Mouse (Mus musculus) CH12.LX (cell line): ENCODE measurements around the gene Padi6. TPM values are rescaled to one million over a fixed set of nuclear protein-coding genes. Genes with fewer than 3 reads are reported as not detected.

Experiments used
- DNase-seq: peaks from one replicate; pipeline ENCODE4 v3.0.0-alpha.2; 2013; ENCODE audit errors: extremely low read depth
- H3K27ac ChIP-seq: 2 replicates; pipeline ENCODE4 v1.5.1; 2012; ENCODE audit warnings: low read depth, mild to moderate bottlenecking, control low read depth, moderate library complexity; ENCODE audit not compliant: insufficient read depth
- H3K27me3 ChIP-seq: replicated peaks from 2 replicates; pipeline ENCODE3; 2012; ENCODE audit warnings: inconsistent platforms
- H3K36me3 ChIP-seq, 2 experiments: replicated peaks in 1 of 2; 2 replicates each; pipeline versions ENCODE3 to v1.6.1; 2012; ENCODE audit warnings: inconsistent platforms in 1 of 2, low read length in 1 of 2, mild to moderate bottlenecking in 1 of 2, mixed read lengths in 1 of 2, moderate library complexity in 1 of 2; ENCODE audit not compliant: control insufficient read depth in 1 of 2, insufficient read depth in 1 of 2
- H3K4me1 ChIP-seq, 2 experiments: 2 replicates each; pipeline ENCODE4 v1.6.1; 2012; ENCODE audit warnings: inconsistent platforms in 1 of 2, moderate library complexity in 1 of 2; ENCODE audit not compliant: insufficient read depth in 2 of 2, control insufficient read depth in 1 of 2
- H3K4me2 ChIP-seq: 2 replicates; pipeline ENCODE4 v1.6.1; 2012; ENCODE audit warnings: low read depth, mild to moderate bottlenecking, control low read depth; ENCODE audit not compliant: poor library complexity, insufficient read depth, severe bottlenecking
- H3K4me3 ChIP-seq, 3 experiments: fragments of 150-350 bp in 1 of 3; sonication (generic) in 1 of 3; replicated peaks in 1 of 3; 2 replicates each; pipeline versions ENCODE3 to v1.5.1; 2011 to 2012; ENCODE audit warnings: low read depth in 2 of 3, low read length in 2 of 3, mild to moderate bottlenecking in 2 of 3, moderate library complexity in 2 of 3, control low read depth in 1 of 3, improper control_type of control experiment in 1 of 3, inconsistent platforms in 1 of 3, mixed read lengths in 1 of 3; ENCODE audit not compliant: poor library complexity in 1 of 3
- H3K79me2 ChIP-seq: replicated peaks from 2 replicates; pipeline ENCODE4 v1.6.1; 2012; ENCODE audit warnings: mild to moderate bottlenecking, moderate library complexity; ENCODE audit not compliant: control insufficient read depth, poor library complexity, insufficient read depth, severe bottlenecking; ENCODE audit errors: extremely low read depth
- H3K9ac ChIP-seq: 2 replicates; pipeline ENCODE4 v1.6.1; 2012; ENCODE audit warnings: low read depth, mild to moderate bottlenecking, control low read depth, moderate library complexity; ENCODE audit not compliant: insufficient read depth
- H3K9me3 ChIP-seq: replicated peaks from 2 replicates; pipeline ENCODE3; 2012; ENCODE audit warnings: low read length, inconsistent platforms, mixed read lengths
- CHD1 ChIP-seq: IDR thresholded peaks from 2 replicates; pipeline ENCODE4 v1.6.1; 2012; ENCODE audit warnings: low read depth, low read length, improper control_type of control experiment, inconsistent platforms
- CHD2 ChIP-seq: IDR thresholded peaks from 2 replicates; pipeline ENCODE4 v1.6.1; 2011; ENCODE audit warnings: low read length, improper control_type of control experiment
- CTCF ChIP-seq, 2 experiments: IDR thresholded peaks in 1 of 2; conservative IDR thresholded peaks in 1 of 2; 2 replicates each; pipeline ENCODE4 v1.5.1; 2011 to 2012; ENCODE audit warnings: low read depth in 2 of 2, low read length in 2 of 2, improper control_type of control experiment in 1 of 2, inconsistent platforms in 1 of 2, mild to moderate bottlenecking in 1 of 2, moderate library complexity in 1 of 2
- E2F4 ChIP-seq: IDR thresholded peaks from 2 replicates; pipeline ENCODE4 v1.6.1; 2011; ENCODE audit warnings: low read depth, low read length, improper control_type of control experiment; ENCODE audit not compliant: insufficient replicate concordance
- EP300 ChIP-seq: IDR thresholded peaks from 2 replicates; pipeline ENCODE4 v1.6.1; 2011; ENCODE audit warnings: low read length, improper control_type of control experiment
- ETS1 ChIP-seq: conservative IDR thresholded peaks from 2 replicates; pipeline ENCODE4 v1.6.1; 2012; ENCODE audit warnings: low read depth, mild to moderate bottlenecking, inconsistent platforms, low read length, improper control_type of control experiment, moderate library complexity
- GABPA ChIP-seq: IDR thresholded peaks from 2 replicates; pipeline ENCODE4 v1.6.1; 2012; ENCODE audit warnings: low read depth, low read length, improper control_type of control experiment, inconsistent platforms; ENCODE audit not compliant: insufficient replicate concordance
- HCFC1 ChIP-seq: IDR thresholded peaks from 2 replicates; pipeline ENCODE4 v1.6.1; 2012; ENCODE audit warnings: low read depth, mild to moderate bottlenecking, inconsistent platforms, low read length, improper control_type of control experiment
- IRF4 ChIP-seq: IDR thresholded peaks from 2 replicates; pipeline ENCODE4 v1.6.1; 2014; ENCODE audit warnings: low read depth, mild to moderate bottlenecking, inconsistent platforms, low read length, improper control_type of control experiment
- JUND ChIP-seq: conservative IDR thresholded peaks from 2 replicates; pipeline ENCODE4 v1.6.1; 2011; ENCODE audit warnings: low read depth, low read length, improper control_type of control experiment
- KAT2A ChIP-seq: IDR thresholded peaks from 2 replicates; pipeline ENCODE4 v1.6.1; 2012; ENCODE audit warnings: low read length, improper control_type of control experiment, inconsistent platforms; ENCODE audit not compliant: insufficient replicate concordance
- MAFK ChIP-seq: IDR thresholded peaks from 2 replicates; pipeline ENCODE4 v1.6.1; 2011; ENCODE audit warnings: low read length, improper control_type of control experiment; ENCODE audit not compliant: insufficient replicate concordance
- MAX ChIP-seq: IDR thresholded peaks from 2 replicates; pipeline ENCODE4 v1.6.1; 2011; ENCODE audit warnings: low read length, improper control_type of control experiment
- MAZ ChIP-seq: IDR thresholded peaks from 2 replicates; pipeline ENCODE4 v1.6.1; 2012; ENCODE audit warnings: low read depth, mild to moderate bottlenecking, inconsistent platforms, low read length, improper control_type of control experiment, moderate library complexity
- MEF2A ChIP-seq: IDR thresholded peaks from 2 replicates; pipeline ENCODE4 v1.6.1; 2014; ENCODE audit warnings: low read depth, mild to moderate bottlenecking, inconsistent platforms, low read length, improper control_type of control experiment, borderline replicate concordance
- MXI1 ChIP-seq: IDR thresholded peaks from 2 replicates; pipeline ENCODE4 v1.6.1; 2011; ENCODE audit warnings: mild to moderate bottlenecking, low read depth, low read length, improper control_type of control experiment
- MYC ChIP-seq: IDR thresholded peaks from 2 replicates; pipeline ENCODE4 v1.6.1; 2011; ENCODE audit warnings: low read depth, mild to moderate bottlenecking, improper control_type of control experiment, low read length
- NRF1 ChIP-seq: IDR thresholded peaks from 2 replicates; pipeline ENCODE4 v1.6.1; 2014; ENCODE audit warnings: low read depth, mild to moderate bottlenecking, inconsistent platforms, low read length, improper control_type of control experiment, moderate library complexity
- POLR2A ChIP-seq: IDR thresholded peaks from 2 replicates; pipeline ENCODE4 v1.6.1; 2011; ENCODE audit warnings: low read depth, mild to moderate bottlenecking, improper control_type of control experiment, low read length
- RAD21 ChIP-seq: IDR thresholded peaks from 2 replicates; pipeline ENCODE4 v1.6.1; 2011; ENCODE audit warnings: low read depth, mild to moderate bottlenecking, low read length, improper control_type of control experiment, moderate library complexity
- RCOR1 ChIP-seq: conservative IDR thresholded peaks from 2 replicates; pipeline ENCODE4 v1.6.1; 2012; ENCODE audit warnings: low read depth, mild to moderate bottlenecking, inconsistent platforms, low read length, improper control_type of control experiment
- SIN3A ChIP-seq: IDR thresholded peaks from 2 replicates; pipeline ENCODE4 v1.6.1; 2012; ENCODE audit warnings: low read length, improper control_type of control experiment, inconsistent platforms
- SMC3 ChIP-seq: IDR thresholded peaks from 2 replicates; pipeline ENCODE4 v1.6.1; 2011; ENCODE audit warnings: low read depth, low read length, improper control_type of control experiment
- TBP ChIP-seq: conservative IDR thresholded peaks from 2 replicates; pipeline ENCODE4 v1.6.1; 2011; ENCODE audit warnings: low read depth, low read length, improper control_type of control experiment
- TCF12 ChIP-seq: IDR thresholded peaks from 2 replicates; pipeline ENCODE4 v1.6.1; 2014; ENCODE audit warnings: low read depth, mild to moderate bottlenecking, inconsistent platforms, low read length, improper control_type of control experiment
- UBTF ChIP-seq: IDR thresholded peaks from 2 replicates; pipeline ENCODE4 v1.6.1; 2012; ENCODE audit warnings: low read depth, mild to moderate bottlenecking, inconsistent platforms, low read length, improper control_type of control experiment, moderate library complexity
- USF1 ChIP-seq: IDR thresholded peaks from 2 replicates; pipeline ENCODE4 v1.6.1; 2014; ENCODE audit warnings: low read depth, mild to moderate bottlenecking, inconsistent platforms, low read length, improper control_type of control experiment
- USF2 ChIP-seq: conservative IDR thresholded peaks from 2 replicates; pipeline ENCODE4 v1.6.1; 2011; ENCODE audit warnings: low read depth, low read length, improper control_type of control experiment
- ZC3H11A ChIP-seq: IDR thresholded peaks from 2 replicates; pipeline ENCODE4 v1.6.1; 2012; ENCODE audit warnings: low read depth, mild to moderate bottlenecking, inconsistent platforms, low read length, improper control_type of control experiment
- ZKSCAN1 ChIP-seq: IDR thresholded peaks from 2 replicates; pipeline ENCODE4 v1.6.1; 2012; ENCODE audit warnings: low read depth, inconsistent platforms, low read length, improper control_type of control experiment, borderline replicate concordance
- dilution Hi-C: fragments of 300-500 bp; cut with MboI; formaldehyde crosslinking; loops from 2 replicates; pipeline ENCODE4 v1.14.3; 2020; ENCODE audit warnings: low sequenced_read_pairs; ENCODE audit not compliant: extremely low pct_unique_long_range_greater_than_20kb, extremely low pct_ligation_motif_present
- in situ Hi-C: fragments of 300-500 bp; cut with MboI; formaldehyde crosslinking; loops from 3 replicates; pipeline ENCODE4 v1.14.3; 2019; ENCODE audit warnings: low sequenced_read_pairs, low pct_ligation_motif_present, low pct_unique_long_range_greater_than_20kb, mixed read lengths
- polyA plus RNA-seq: library from polyadenylated mRNA; unstranded; fragments of >175 nt; gene quantifications from 2 replicates; pipeline ENCODE4 v1.2.1, GENCODE M21; 2012; ENCODE audit warnings: low read depth; ENCODE audit not compliant: insufficient read length
- total RNA-seq, 2 experiments: library from RNA; depleted of rRNA; stranded (reverse); fragments of 300-350 nt in 1 of 2; fragments of >200 nt in 1 of 2; gene quantifications; 2 replicates each; pipeline ENCODE4 v1.2.3; 2012 to 2014

Padi6 gene
- total and polyA plus RNA-seq, 3 experiments: not detected

- TF ChIP-seq E2F4 (no peak), CHD2 (peak; percentile 61), CTCF (conservative IDR thresholded peaks at IDR 0.05 in 1 of 2, IDR thresholded peaks at IDR 0.05 in 1 of 2; ENCODE audit: low read depth in 2 of 2, low read length in 2 of 2) (peak; percentile 20 to 29; a peak in 1 of 4 replicates)
- TF ChIP-seq, all 38 proteins: peak for 2
- in situ Hi-C loops (no loop called here), dilution Hi-C loops (no loop called here)
- no peaks in the 10 kb centered on the region for H3K36me3 ChIP-seq
- H3K9ac ChIP-seq: peak overlapping the region; percentile 46
- H3K9me3 ChIP-seq: no peaks in the 10 kb centered on the region
- H3K79me2 ChIP-seq: no peaks in the 10 kb centered on the region
- no peaks in the 10 kb centered on the region for H3K27me3 ChIP-seq
- H3K4me3 ChIP-seq: no peak overlapping the region
- H3K27ac ChIP-seq: peak overlapping the region; percentile 78
- peak; percentile 55 for DNase-seq
- peak overlapping the region; percentile 70 for H3K4me2 ChIP-seq
- peaks cover 25 to 59% of the 10 kb centered on the region in 2 experiments for H3K4me1 ChIP-seq
Measured at GRCm38 (mm10) chr4:140684881-140685303, 57.6 kb downstream of the Padi6 start.

- H3K27ac ChIP-seq: peak overlapping the region; percentile 82
- H3K79me2 ChIP-seq: no peaks in the 10 kb centered on the region
- peak overlapping the region; percentile 70 for H3K4me2 ChIP-seq
- H3K27me3 ChIP-seq: no peaks in the 10 kb centered on the region
- H3K36me3 ChIP-seq: no peaks in the 10 kb centered on the region
- peak; percentile 91 for DNase-seq
- in situ Hi-C loops: no loop called here
- dilution Hi-C loops: no loop called here
- peak overlapping the region; percentile 46 for H3K9ac ChIP-seq
- peaks cover 22 to 59% of the 10 kb centered on the region in 2 experiments for H3K4me1 ChIP-seq
- H3K4me3 ChIP-seq: peak overlapping the region in 1 of 3 experiments; percentile 27
- H3K9me3 ChIP-seq: no peaks in the 10 kb centered on the region
- peak; percentile 92 for TF ChIP-seq RCOR1
- TF ChIP-seq POLR2A: peak; percentile 46; the same call in 1 of the 2 replicates
- no peak for TF ChIP-seq ZKSCAN1
- TF ChIP-seq CHD2: peak; percentile 84
- TF ChIP-seq ZC3H11A: no peak
- TF ChIP-seq KAT2A: no peak
- peak; percentile 42; the same call in 1 of the 2 replicates for TF ChIP-seq JUND
- TF ChIP-seq MYC: peak; percentile 100
- TF ChIP-seq MAFK: no peak; the same call in 1 of the 2 replicates
- TF ChIP-seq IRF4: peak; percentile 71
- no peak for TF ChIP-seq SMC3
- TF ChIP-seq USF2: peak; percentile 55
- no peak for TF ChIP-seq E2F4
- peak; percentile 94 for TF ChIP-seq MEF2A
- peak; percentile 22 for TF ChIP-seq NRF1
- 0 out of 2 replicates have a peak, but pooled peaks have one; percentile 27 for TF ChIP-seq TBP
- TF ChIP-seq RAD21: no peak; the same call in 1 of the 2 replicates
- no peak for TF ChIP-seq UBTF
- TF ChIP-seq MAX: peak; percentile 99
- peak; percentile 98 for TF ChIP-seq TCF12
- TF ChIP-seq EP300: peak; percentile 91; the same call in 1 of the 2 replicates
- peak; percentile 60 for TF ChIP-seq USF1
- no peak for TF ChIP-seq HCFC1
- peak; percentile 93 for TF ChIP-seq SIN3A
- TF ChIP-seq CHD1: peak; percentile 62; the same call in 1 of the 2 replicates
- TF ChIP-seq CTCF (conservative IDR thresholded peaks at IDR 0.05 in 1 of 2, IDR thresholded peaks at IDR 0.05 in 1 of 2; ENCODE audit: low read depth in 2 of 2, low read length in 2 of 2): no peak
- peak; percentile 97 for TF ChIP-seq MXI1
- TF ChIP-seq MAZ: peak; percentile 99
- TF ChIP-seq ETS1: peak; percentile 98
- no peak for TF ChIP-seq GABPA
Measured at GRCm38 (mm10) chr4:140684141-140684871, 58.1 kb downstream of the Padi6 start.
